Mouse (Mus musculus) liver, embryonic 15.5 days (tissue): ENCODE results near the gene Ceacam2. TPM values are rescaled to one million over a fixed set of nuclear protein-coding genes. Genes with fewer than 3 reads are reported as not detected.
"Not testable (repeated sequence)": the region's sequence is repeated elsewhere in the genome, so short reads cannot be mapped to it uniquely, and the experiment has no call there.

Source experiments
- ATAC-seq: fragments of 200-750 bp; cut with Nextera tagmentation; 2 replicates; pipeline ENCODE4 v1.8.0; 2017; ENCODE audit warnings: moderate number of reproducible peaks, mild to moderate bottlenecking, moderate library complexity; ENCODE audit not compliant: insufficient read depth
- H3K27ac ChIP-seq: fragments of 300-500 bp; sonication (generic); replicated peaks from 2 replicates; pipeline ENCODE4 v1.5.1; 2015; ENCODE audit warnings: mild to moderate bottlenecking, inconsistent platforms
- H3K27me3 ChIP-seq: fragments of 300-500 bp; sonication (generic); 2 replicates; pipeline ENCODE4 v1.6.1; 2015; ENCODE audit warnings: mild to moderate bottlenecking, inconsistent platforms
- H3K36me3 ChIP-seq: fragments of 300-500 bp; sonication (generic); replicated peaks from 2 replicates; pipeline ENCODE4 v1.6.1; 2015; ENCODE audit warnings: moderate library complexity, mild to moderate bottlenecking, inconsistent platforms
- H3K4me1 ChIP-seq: fragments of 300-500 bp; sonication (generic); replicated peaks from 2 replicates; pipeline ENCODE4 v1.6.1; 2015; ENCODE audit warnings: inconsistent platforms
- H3K4me2 ChIP-seq: fragments of 300-500 bp; sonication (generic); 2 replicates; pipeline ENCODE4 v1.6.1; 2015; ENCODE audit warnings: moderate library complexity, mild to moderate bottlenecking, inconsistent platforms
- H3K4me3 ChIP-seq: fragments of 300-500 bp; sonication (generic); replicated peaks from 2 replicates; pipeline ENCODE4 v1.5.1; 2015; ENCODE audit warnings: mild to moderate bottlenecking, inconsistent platforms
- H3K9ac ChIP-seq: fragments of 300-500 bp; sonication (generic); 2 replicates; pipeline ENCODE4 v1.6.1; 2015; ENCODE audit warnings: moderate library complexity, mild to moderate bottlenecking, inconsistent platforms
- H3K9me3 ChIP-seq: fragments of 300-500 bp; sonication (generic); replicated peaks from 2 replicates; pipeline ENCODE4 v1.6.1; 2016; ENCODE audit warnings: inconsistent platforms
- WGBS: fragments of 180-500 bp; shearing (Covaris S2); methylation state at CpG from one replicate; pipeline ENCODE4 v1.1.7; 2015; ENCODE audit warnings: mixed read lengths; ENCODE audit not compliant: insufficient replicate concordance; 5-methylcytosine and 5-hydroxymethylcytosine counted together
- polyA plus RNA-seq: library from polyadenylated mRNA; unstranded; fragments of >200 nt; fragmentation: Nextera tagmentation; extraction: Ambion mirVana; gene quantifications from 2 replicates; pipeline ENCODE4 v1.2.1, GENCODE M21; 2015

Ceacam2 gene
- polyA plus RNA-seq: not detected in 2 replicates

GRCm38 (mm10) chr7:25539376-25539907, at the start of gene Ceacam2:
Gene Ceacam2, minus strand, starts transcription at chr7:25539857.
- not testable (repeated sequence) for H3K4me2 ChIP-seq, H3K27me3 ChIP-seq, H3K9me3 ChIP-seq, H3K4me1 ChIP-seq, H3K27ac ChIP-seq, H3K9ac ChIP-seq, H3K36me3 ChIP-seq, H3K4me3 ChIP-seq, ATAC-seq
- 24% methylated on average over 3 of the region's 3 CpGs for WGBS

- Histone ChIP-seq H3K4me3 (no peak overlapping the region), H3K27me3 (no peaks in the 10 kb centered on the region), H3K4me1 (no peaks in the 10 kb centered on the region), H3K9me3 (no peaks in the 10 kb centered on the region), H3K27ac (no peak overlapping the region), H3K4me2 (no peak overlapping the region), H3K9ac (no peak overlapping the region), H3K36me3 (no peaks in the 10 kb centered on the region)
- ATAC-seq: no peak
- 62% methylated on average over 9 of the region's 9 CpGs for WGBS
These were observed 45.9 kb upstream of the Ceacam2 start for GRCm38 (mm10) chr7:25585351-25586204.

GRCm38 (mm10) chr7:25584651-25585050, 45.0 kb upstream of the Ceacam2 start:
- Histone ChIP-seq H3K36me3 (no peaks in the 10 kb centered on the region), H3K4me3 (no peak overlapping the region), H3K9ac (no peak overlapping the region), H3K4me1 (no peaks in the 10 kb centered on the region), H3K27me3 (no peaks in the 10 kb centered on the region), H3K9me3 (no peaks in the 10 kb centered on the region), H3K27ac (no peak overlapping the region), H3K4me2 (no peak overlapping the region)
- ATAC-seq: no peak
- 62% methylated on average over 5 of the region's 5 CpGs for WGBS

GRCm38 (mm10) chr7:25582301-25582810, 42.7 kb upstream of the Ceacam2 start:
- H3K9ac ChIP-seq: no peak overlapping the region
- no peaks in the 10 kb centered on the region for H3K9me3 ChIP-seq
- H3K4me3 ChIP-seq: no peak overlapping the region
- WGBS: 62% methylated on average over 15 of the region's 15 CpGs
- H3K36me3 ChIP-seq: no peaks in the 10 kb centered on the region
- H3K4me2 ChIP-seq: no peak overlapping the region
- no peaks in the 10 kb centered on the region for H3K4me1 ChIP-seq
- no peak overlapping the region for H3K27ac ChIP-seq
- H3K27me3 ChIP-seq: no peaks in the 10 kb centered on the region
- ATAC-seq: no peak

GRCm38 (mm10) chr7:25579441-25579840, 39.8 kb upstream of the Ceacam2 start:
- Histone ChIP-seq H3K27ac (no peak overlapping the region), H3K4me3 (no peak overlapping the region), H3K27me3 (no peaks in the 10 kb centered on the region), H3K4me2 (no peak overlapping the region), H3K9me3 (no peaks in the 10 kb centered on the region), H3K36me3 (no peaks in the 10 kb centered on the region), H3K4me1 (peaks cover 8% of the 10 kb centered on the region), H3K9ac (no peak overlapping the region)
- ATAC-seq: no peak
- WGBS: 46% methylated on average over 10 of the region's 10 CpGs

- H3K9me3 ChIP-seq, H3K4me1 ChIP-seq, ATAC-seq, H3K4me2 ChIP-seq, H3K36me3 ChIP-seq, H3K9ac ChIP-seq, H3K27ac ChIP-seq, H3K27me3 ChIP-seq, H3K4me3 ChIP-seq: not testable (repeated sequence)
- WGBS: 43% methylated on average over 14 of the region's 14 CpGs
These were observed 37.3 kb upstream of the Ceacam2 start for GRCm38 (mm10) chr7:25576793-25577437.

GRCm38 (mm10) chr7:25576308-25576707, 36.7 kb upstream of the Ceacam2 start:
- H3K27me3 ChIP-seq, ATAC-seq, H3K4me2 ChIP-seq, H3K9ac ChIP-seq, H3K27ac ChIP-seq, H3K4me3 ChIP-seq, H3K4me1 ChIP-seq, H3K9me3 ChIP-seq, H3K36me3 ChIP-seq: not testable (repeated sequence)
- 21% methylated on average over 6 of the region's 6 CpGs for WGBS

GRCm38 (mm10) chr7:25575870-25576269, 36.2 kb upstream of the Ceacam2 start:
- Histone ChIP-seq H3K27me3 (no peaks in the 10 kb centered on the region), H3K36me3 (no peaks in the 10 kb centered on the region), H3K27ac (no peak overlapping the region), H3K4me1 (peaks cover 8% of the 10 kb centered on the region), H3K9me3 (no peaks in the 10 kb centered on the region), H3K9ac (no peak overlapping the region), H3K4me2 (no peak overlapping the region), H3K4me3 (no peak overlapping the region)
- WGBS: 48% methylated on average over 8 of the region's 8 CpGs
- no peak for ATAC-seq

GRCm38 (mm10) chr7:25575105-25575504, 35.4 kb upstream of the Ceacam2 start:
- no peak for ATAC-seq
- H3K9ac ChIP-seq: no peak overlapping the region

GRCm38 (mm10) chr7:25573806-25574205, 34.1 kb upstream of the Ceacam2 start:
- not testable (repeated sequence) for H3K9me3 ChIP-seq, ATAC-seq, H3K27ac ChIP-seq, H3K4me3 ChIP-seq, H3K9ac ChIP-seq, H3K4me2 ChIP-seq, H3K27me3 ChIP-seq, H3K4me1 ChIP-seq, H3K36me3 ChIP-seq
- WGBS: 50% methylated on average over 5 of the region's 5 CpGs

More at GRCm38 (mm10) chr7:25575105-25575504, 35.4 kb upstream of the Ceacam2 start:
- Histone ChIP-seq H3K36me3 (no peaks in the 10 kb centered on the region), H3K27me3 (no peaks in the 10 kb centered on the region), H3K27ac (no peak overlapping the region), H3K9me3 (no peaks in the 10 kb centered on the region), H3K4me2 (no peak overlapping the region), H3K4me3 (no peak overlapping the region), H3K4me1 (peaks cover 8% of the 10 kb centered on the region)
- WGBS: 62% methylated on average over 5 of the region's 5 CpGs

- H3K9ac ChIP-seq: no peak overlapping the region
- no peaks in the 10 kb centered on the region for H3K9me3 ChIP-seq
- no peak overlapping the region for H3K4me3 ChIP-seq
- H3K27me3 ChIP-seq: no peaks in the 10 kb centered on the region
- no peaks in the 10 kb centered on the region for H3K36me3 ChIP-seq
- H3K4me2 ChIP-seq: no peak overlapping the region
- H3K4me1 ChIP-seq: no peaks in the 10 kb centered on the region
- 88% methylated on average over 7 of the region's 7 CpGs for WGBS
- ATAC-seq: no peak
- H3K27ac ChIP-seq: no peak overlapping the region
These were observed 29.1 kb upstream of the Ceacam2 start for GRCm38 (mm10) chr7:25568721-25569120.
